Mouse (Mus musculus) embryonic facial prominence, embryonic 14.5 days (tissue): ENCODE measurements around the gene Ccdc138. TPM values are rescaled to one million over a fixed set of nuclear protein-coding genes. Genes with fewer than 3 reads are reported as not detected.

Source experiments
- ATAC-seq: fragments of 200-750 bp; cut with Nextera tagmentation; 2 replicates; pipeline ENCODE4 v1.8.0; 2017; ENCODE audit warnings: low read depth, moderate number of reproducible peaks, moderate TSS enrichment
- DNase-seq: peaks from one replicate; pipeline ENCODE4 v3.0.0-alpha.2; 2015; ENCODE audit warnings: low spot score
- H3K27ac ChIP-seq: fragments of 300-500 bp; sonication (generic); replicated peaks from 2 replicates; pipeline ENCODE4 v1.5.1; 2014; ENCODE audit warnings: low read depth, mild to moderate bottlenecking, low read length, moderate library complexity
- H3K27me3 ChIP-seq: fragments of 300-500 bp; sonication (generic); replicated peaks from 2 replicates; pipeline ENCODE4 v1.6.1; 2014; ENCODE audit warnings: low read length; ENCODE audit not compliant: control insufficient read depth, insufficient read depth
- H3K36me3 ChIP-seq: fragments of 300-500 bp; sonication (generic); 2 replicates; pipeline ENCODE4 v1.6.1; 2014; ENCODE audit warnings: low read length, mixed read lengths; ENCODE audit not compliant: control insufficient read depth, insufficient read depth
- H3K4me1 ChIP-seq: fragments of 300-500 bp; sonication (generic); 2 replicates; pipeline ENCODE4 v1.6.1; 2014; ENCODE audit warnings: antibody characterized with exemption, low read length; ENCODE audit not compliant: control insufficient read depth, insufficient read depth
- H3K4me2 ChIP-seq: fragments of 300-500 bp; sonication (generic); 2 replicates; pipeline ENCODE4 v1.6.1; 2014; ENCODE audit warnings: low read depth, mild to moderate bottlenecking, low read length, moderate library complexity, mixed read lengths
- H3K4me3 ChIP-seq: fragments of 300-500 bp; sonication (generic); 2 replicates; pipeline ENCODE4 v1.5.1; 2014; ENCODE audit warnings: low read depth, mild to moderate bottlenecking, low read length
- H3K9ac ChIP-seq: fragments of 300-500 bp; sonication (generic); 2 replicates; pipeline ENCODE4 v1.6.1; 2014; ENCODE audit warnings: low read depth, mild to moderate bottlenecking, low read length, moderate library complexity, mixed read lengths
- H3K9me3 ChIP-seq: fragments of 300-500 bp; sonication (generic); 2 replicates; pipeline ENCODE4 v1.6.1; 2016; ENCODE audit warnings: low read length; ENCODE audit not compliant: control insufficient read depth
- WGBS: fragments of 180-500 bp; shearing (Covaris S2); extraction: QIAGEN DNeasy Blood & Tissue Kit; methylation state at CpG from one replicate; pipeline ENCODE4 v1.1.7; 2014; 5-methylcytosine and 5-hydroxymethylcytosine counted together
- polyA plus RNA-seq: library from polyadenylated mRNA; unstranded; fragments of >200 nt; fragmentation: Nextera tagmentation; extraction: Ambion mirVana; gene quantifications from 2 replicates; pipeline ENCODE4 v1.2.1, GENCODE M21; 2014

Gene Ccdc138
- polyA plus RNA-seq, 1 experiment from 2014 or later, result 5.8 TPM

DNA sequence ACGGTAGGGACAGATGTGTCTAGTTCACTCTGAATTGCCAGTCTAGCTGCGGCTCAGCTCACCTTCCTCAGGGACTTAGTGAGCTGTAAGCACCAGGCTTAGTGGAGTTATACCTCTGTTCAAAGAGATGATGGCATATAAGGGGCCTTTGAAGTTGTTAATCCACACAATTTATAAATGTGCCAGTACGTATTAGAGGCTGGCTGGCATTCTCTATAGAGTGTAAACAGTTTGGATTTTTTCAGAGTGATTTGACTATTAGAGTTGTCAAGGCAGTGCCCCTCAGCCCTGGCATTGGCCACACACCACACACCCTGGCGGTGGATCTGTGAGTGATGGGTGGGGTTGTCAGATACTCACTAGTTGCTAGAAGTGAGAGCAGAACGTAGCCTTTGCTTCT is 118.8 kb downstream of the Ccdc138 start:
- 80% methylated on average over 5 of the region's 5 CpGs for WGBS
- H3K4me2 ChIP-seq, result no peak overlapping the region
- H3K9me3 ChIP-seq, result no peaks in the 10 kb centered on the region
- DNase-seq, result peak; percentile 8
- H3K9ac ChIP-seq, result no peak overlapping the region
- no peaks in the 10 kb centered on the region for H3K4me1 ChIP-seq
- H3K27me3 ChIP-seq, result no peaks in the 10 kb centered on the region
- ATAC-seq, result no peak
- no peak overlapping the region for H3K4me3 ChIP-seq
- no peaks in the 10 kb centered on the region for H3K36me3 ChIP-seq
- H3K27ac ChIP-seq, result no peak overlapping the region

- ATAC-seq (no peak), DNase-seq (no peak)
- H3K4me2 ChIP-seq, result no peak overlapping the region
- no peaks in the 10 kb centered on the region for H3K36me3 ChIP-seq
- H3K27me3 ChIP-seq, result no peaks in the 10 kb centered on the region
- H3K4me3 ChIP-seq, result no peak overlapping the region
- WGBS, result 84% methylated on average over 17 of the region's 17 CpGs
- H3K4me1 ChIP-seq, result no peaks in the 10 kb centered on the region
- H3K9ac ChIP-seq, result no peak overlapping the region
- no peak overlapping the region for H3K27ac ChIP-seq
- no peaks in the 10 kb centered on the region for H3K9me3 ChIP-seq
These were observed 120.9 kb downstream of the Ccdc138 start for GRCm38 (mm10) chr10:58618501-58619216.

GRCm38 (mm10) chr10:58619266-58619665 is 121.5 kb downstream of the Ccdc138 start:
- H3K9me3 ChIP-seq, result no peaks in the 10 kb centered on the region
- no peak overlapping the region for H3K27ac ChIP-seq
- H3K27me3 ChIP-seq, result no peaks in the 10 kb centered on the region
- no peaks in the 10 kb centered on the region for H3K36me3 ChIP-seq
- H3K4me3 ChIP-seq, result no peak overlapping the region
- no peaks in the 10 kb centered on the region for H3K4me1 ChIP-seq
- DNase-seq (no peak), ATAC-seq (no peak)
- no peak overlapping the region for H3K4me2 ChIP-seq
- H3K9ac ChIP-seq, result no peak overlapping the region
- WGBS, result 87% methylated on average over 4 of the region's 4 CpGs

DNA sequence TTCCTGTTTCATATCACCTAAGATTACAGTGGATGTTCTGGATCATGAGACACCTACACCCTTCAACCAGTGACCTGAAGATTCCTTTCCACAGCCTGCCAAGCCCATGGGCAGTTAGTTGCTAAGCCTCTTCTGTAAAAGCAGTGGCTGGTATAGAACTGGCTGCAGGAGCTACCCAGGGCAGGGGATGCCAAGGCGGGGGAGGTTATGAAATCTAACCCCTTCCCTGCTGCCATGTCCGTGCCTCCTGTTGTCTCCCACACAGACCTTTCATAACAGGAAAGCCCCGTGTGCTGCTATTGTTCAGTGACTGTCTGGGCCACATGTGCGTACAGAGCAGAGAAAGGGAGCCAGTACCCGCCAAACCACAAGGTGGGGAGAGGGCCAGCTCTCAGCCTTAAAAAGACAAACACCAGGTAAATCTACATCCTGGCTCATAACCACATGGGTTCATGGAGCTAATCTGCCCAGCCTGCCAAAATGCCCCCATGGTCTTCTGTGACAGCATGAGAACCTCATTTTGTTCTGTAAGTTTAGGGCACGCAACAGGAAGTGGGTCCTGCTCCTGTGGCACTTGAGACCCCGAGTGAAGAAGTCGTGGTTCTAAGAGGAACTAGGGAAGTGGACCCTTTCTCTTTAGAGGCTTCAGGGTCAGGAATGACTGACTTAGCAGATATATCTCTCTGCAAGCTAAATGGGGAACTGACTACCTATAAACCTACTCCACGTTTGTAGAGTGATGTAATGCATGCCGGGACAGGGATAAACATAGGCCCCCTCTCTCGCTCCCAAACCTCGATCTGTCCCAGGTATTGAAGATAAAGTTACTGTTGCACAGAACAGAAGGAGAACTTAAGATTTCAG is 127.3 kb downstream of the Ccdc138 start:
- no peak overlapping the region for H3K9ac ChIP-seq
- no peak overlapping the region for H3K4me3 ChIP-seq
- H3K27me3 ChIP-seq, result no peaks in the 10 kb centered on the region
- no peak overlapping the region for H3K27ac ChIP-seq
- H3K36me3 ChIP-seq, result no peaks in the 10 kb centered on the region
- 72% methylated on average over 12 of the region's 12 CpGs for WGBS
- ATAC-seq (peak; percentile 56; the same call in 1 of the 2 replicates), DNase-seq (no peak)
- peaks cover 4% of the 10 kb centered on the region; the same call in 1 of the 2 replicates for H3K4me1 ChIP-seq
- H3K9me3 ChIP-seq, result no peaks in the 10 kb centered on the region
- no peak overlapping the region for H3K4me2 ChIP-seq

Other genes starting within 250 kb of the Ccdc138 start
- gene Gcc2, start 242.5 kb upstream of the Ccdc138 start, polyA plus RNA-seq, result 43.0 and 44.5 TPM in 2 replicates
- 121 and 135 TPM in 2 replicates for gene Lims1, start 174.5 kb upstream of the Ccdc138 start, polyA plus RNA-seq
- gene Ranbp2, start 51.0 kb upstream of the Ccdc138 start, polyA plus RNA-seq, result 29.3 and 29.9 TPM in 2 replicates
- gene Edar, start 177.7 kb downstream of the Ccdc138 start, polyA plus RNA-seq, result 1.4 and 2.6 TPM in 2 replicates
- gene Gm17542, start 220.3 kb downstream of the Ccdc138 start, polyA plus RNA-seq, result not detected in 2 replicates